Mouse (Mus musculus): ENCODE measurements around the gene Gsg1.

The Gsg1 gene

DNA sequence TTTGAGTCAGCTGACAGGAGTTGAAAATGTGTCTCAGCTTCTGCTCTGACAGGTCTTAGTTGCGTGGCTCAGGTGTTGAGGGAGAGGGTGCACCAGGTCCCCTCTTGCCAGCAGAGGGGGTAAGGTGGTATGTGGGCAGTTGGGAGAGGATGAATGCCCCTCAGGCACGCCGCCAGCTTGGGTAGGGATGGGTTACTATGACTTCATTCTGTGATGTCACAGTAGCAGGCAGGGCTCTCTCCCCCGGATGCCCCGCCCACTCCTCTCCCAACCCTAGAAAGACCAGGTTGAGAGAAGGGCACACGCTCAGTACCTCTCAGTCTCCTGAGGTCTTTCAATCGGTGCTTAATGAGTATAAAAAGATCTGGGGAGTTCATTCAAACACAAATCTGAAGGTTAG, at the start of gene Gsg1:
Gene Gsg1, minus strand, starts transcription at position 199 of the 400 bp plus-strand sequence.
- DNase-seq (ENCODE audit: low read depth), result no peak

DNA sequence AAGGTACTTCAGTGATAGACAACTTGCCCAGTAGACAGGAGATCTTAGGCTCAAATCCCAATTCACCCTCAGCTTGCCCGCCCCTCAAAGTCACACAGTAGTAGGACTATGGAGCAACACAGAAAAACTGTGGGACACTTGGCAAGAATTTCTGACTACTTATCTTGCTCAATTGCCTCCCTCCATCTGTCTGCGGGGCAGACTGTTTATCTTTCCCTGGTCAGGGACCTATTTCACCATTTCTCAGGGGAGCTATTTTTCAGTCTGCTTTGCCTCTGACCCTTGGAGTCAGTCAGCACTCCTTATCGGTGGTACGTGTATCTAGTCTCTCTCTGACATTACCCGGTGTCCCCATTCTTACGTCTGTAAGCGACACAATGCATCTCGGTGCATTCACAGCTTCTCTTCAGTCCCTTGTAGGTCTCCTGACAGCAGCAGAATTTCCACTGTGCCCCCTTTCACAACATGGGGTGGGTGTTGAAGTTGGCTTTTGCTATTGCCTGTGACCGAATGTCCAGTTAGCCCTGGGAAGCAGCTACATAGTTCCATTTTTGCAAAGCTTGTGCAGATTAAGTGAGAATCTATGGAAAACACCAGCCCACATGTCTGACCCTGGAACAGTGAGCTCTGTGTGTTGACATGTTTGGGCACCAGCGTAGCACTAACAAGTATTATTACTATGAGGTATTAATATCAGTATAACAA, 48.4 kb upstream of the Gsg1 start:
- no peak for DNase-seq (ENCODE audit: low read depth)

DNA sequence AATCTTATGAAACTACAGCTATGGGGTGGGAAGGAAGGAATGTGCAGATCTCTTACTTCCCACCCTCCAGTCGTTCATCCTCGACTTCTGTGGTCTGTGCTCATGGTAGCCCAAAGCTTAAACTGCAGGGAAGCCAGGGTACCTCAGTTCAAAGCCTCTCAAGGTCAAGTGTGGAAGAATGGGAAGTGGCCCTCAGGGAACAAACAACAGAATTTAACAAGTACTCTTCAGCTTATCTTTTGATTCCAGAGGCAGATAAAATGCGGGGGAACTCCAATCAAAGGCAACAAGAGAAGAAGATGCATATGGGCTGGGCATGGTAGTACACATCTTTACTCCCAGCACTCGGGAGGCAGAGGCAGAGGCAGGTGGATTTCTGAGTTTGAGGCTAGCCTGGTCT, 46.3 kb upstream of the Gsg1 start:
- no peak for DNase-seq (ENCODE audit: low read depth)

DNA sequence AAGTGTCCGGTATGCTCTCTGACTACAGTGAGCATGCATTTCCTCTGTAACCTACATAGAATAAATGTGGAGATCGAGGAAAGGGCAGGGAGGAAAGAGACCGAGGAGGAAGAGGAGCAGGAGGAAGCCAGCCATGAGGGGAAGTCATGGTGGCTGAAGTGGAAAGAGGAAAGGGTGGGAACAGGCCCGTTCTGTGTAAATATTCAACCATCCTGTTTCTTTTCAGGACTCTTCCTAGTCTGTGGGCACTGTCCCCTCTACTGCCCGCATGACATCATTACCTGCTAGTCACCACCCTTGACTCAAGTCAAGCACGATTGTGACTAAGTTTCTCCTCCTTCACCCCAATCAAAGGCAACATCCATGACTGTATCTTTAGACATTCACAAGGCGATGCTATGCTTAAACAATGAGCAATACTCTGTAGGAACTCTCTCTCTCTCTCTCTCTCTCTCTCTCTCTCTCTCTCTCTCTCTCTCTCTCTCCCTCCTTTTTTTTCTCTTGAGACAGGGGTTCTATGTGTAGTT, 44.9 kb upstream of the Gsg1 start:
- no peak for DNase-seq (ENCODE audit: low read depth)

DNA sequence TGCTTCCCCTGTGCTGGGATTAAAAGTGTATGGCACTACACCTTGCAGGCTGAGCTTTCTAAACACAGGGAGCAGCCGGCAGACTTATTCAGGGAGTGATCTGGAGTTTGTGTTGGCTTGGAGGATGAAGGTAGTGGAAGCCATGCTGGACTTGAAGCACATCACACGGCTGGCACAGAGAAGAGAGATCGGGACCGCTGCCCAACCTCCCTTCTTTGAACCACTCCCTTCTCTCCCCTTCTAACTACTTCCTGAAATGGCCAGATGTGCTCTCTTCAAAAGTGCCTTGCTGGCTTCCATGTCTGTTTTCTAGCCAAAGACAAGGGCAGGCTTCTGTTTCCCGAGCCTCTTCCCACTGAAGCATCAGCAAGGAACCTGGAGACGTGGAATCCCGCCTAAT, 43.4 kb upstream of the Gsg1 start:
- no peak for DNase-seq (ENCODE audit: low read depth)

DNA sequence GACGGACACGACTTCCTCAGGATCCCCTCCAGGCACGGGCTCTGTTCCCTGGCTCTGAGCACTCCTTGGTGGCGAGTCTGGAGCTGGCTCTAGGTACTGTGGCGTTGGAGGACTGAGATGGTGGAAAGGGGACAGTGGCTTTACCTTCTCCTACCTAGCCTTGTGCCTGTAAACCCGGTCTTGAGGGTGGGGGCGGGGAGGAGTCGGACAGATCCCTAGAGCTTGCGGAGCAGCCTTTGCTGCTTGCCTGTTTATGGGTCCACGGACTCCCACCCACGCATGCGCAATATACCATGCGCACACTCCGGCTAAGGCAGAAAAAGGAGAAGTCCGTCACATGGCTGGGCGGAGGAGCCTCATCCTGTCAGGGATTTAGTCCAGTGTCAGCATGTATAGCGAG, 42.1 kb upstream of the Gsg1 start:
- no peak for DNase-seq (ENCODE audit: low read depth)

DNA sequence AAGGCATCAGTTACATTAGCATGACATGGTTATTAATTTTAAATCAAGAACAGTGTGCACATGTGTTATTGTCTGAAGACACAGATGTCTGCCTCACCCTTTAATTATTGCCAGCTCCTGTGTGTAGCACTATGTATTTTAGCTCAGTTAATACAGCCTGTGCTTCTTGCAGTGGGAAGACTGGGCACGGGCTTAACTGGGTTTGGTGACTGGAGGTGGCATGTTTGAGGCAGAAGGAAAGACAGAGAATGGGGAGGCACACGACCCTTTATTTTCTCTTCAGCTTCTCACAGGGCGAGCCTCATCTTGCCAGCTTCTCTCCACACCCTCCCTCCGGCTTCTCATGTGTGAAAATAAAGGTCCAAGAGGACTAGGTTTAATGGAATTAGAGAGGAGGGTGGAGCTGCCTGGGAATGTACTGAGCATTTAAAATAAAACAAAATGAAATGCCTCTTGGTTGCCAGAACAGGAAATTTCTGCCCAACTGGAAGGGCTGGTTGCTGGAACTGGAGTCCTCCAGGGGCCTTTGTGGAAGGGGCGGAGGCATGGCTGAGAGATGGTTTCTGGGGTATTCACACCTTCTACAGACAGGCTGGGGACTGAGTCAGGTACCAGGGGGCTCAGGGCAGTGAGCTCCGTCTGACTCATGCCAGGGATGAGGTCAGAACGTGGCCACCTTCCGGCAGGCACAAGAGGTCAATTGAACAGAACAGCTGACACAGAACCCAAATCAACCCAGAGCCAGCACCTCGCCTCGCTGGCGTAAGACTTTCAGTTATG, 41.1 kb upstream of the Gsg1 start:
- no peak for DNase-seq (ENCODE audit: low read depth)

DNA sequence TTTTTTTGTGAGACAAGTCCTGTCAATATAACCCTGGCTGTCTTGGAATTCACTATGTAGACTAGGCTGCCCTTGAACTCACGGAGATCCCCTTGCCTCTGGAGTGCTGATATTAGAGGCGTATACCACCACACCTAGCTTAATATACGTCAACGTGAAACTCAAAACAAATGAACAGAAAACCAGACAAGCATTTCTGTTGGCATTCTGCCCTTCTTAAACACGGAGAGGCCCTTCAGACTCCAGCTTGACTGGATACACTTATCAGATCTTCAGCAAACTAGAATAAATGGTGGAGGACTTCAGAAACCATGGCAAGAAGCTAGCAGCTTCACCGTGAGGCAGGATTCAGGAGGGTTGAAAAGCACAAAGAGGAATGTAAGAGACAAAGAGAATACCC, 40.0 kb upstream of the Gsg1 start:
- no peak for DNase-seq (ENCODE audit: low read depth)

DNA sequence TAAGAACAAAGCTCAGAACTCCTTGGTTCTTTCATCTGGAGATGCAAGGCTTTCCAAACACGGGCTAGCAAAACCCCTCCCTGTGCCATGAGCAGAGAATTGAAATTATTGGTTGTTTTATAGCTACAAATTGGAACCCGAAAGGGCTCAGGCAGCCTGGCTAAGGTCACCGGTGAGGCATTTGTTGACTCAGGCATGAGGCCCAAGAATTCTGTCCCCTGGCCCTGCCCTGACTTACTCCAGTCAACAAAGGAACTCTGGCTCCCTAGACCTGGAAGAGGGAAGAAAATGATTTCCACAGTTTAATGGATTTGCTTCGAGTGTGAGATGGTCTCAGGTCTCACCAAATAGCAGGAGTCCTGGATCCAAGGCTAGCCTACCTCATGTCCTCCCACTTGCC, 38.2 kb upstream of the Gsg1 start:
- no peak for DNase-seq (ENCODE audit: low read depth)

DNA sequence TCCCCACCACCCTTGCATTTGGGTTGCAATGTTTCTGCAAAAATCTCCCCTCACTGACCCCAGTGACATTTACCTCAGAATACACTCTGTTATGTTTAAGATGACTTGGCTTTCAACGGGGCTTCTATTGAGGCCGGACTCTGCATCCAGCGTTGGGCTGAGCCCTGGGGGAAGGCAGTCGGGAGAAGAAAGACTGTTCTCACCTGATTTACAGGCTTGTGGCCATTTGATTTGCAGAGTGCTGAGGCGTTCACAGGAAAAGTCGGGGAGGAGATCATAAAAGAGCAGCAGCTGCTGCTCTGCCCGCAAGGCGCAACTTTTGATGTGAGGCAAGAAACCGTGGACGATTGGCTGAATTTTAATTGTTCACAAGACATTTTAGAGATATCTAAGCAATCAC, 25.7 kb upstream of the Gsg1 start:
- no peak for DNase-seq (ENCODE audit: low read depth)

DNA sequence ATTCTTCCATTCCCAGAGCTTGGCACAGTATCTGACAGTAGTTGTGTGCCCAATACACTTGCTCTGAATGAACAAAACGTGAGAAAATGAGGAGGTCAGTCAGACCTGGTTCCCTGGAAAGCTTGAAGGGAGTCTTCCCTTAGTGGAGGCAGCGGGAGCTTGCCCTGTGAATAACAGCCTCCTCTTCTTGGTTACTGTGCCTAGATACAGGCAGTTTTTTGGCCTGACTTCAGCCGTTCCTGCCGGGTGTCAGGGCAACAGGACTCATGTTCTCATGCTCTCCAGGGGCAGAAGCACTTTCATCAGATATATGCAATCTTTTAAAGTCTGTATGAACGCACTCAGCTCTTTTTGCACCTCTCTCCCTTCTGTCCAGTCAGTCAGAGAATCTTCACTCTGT, 25.1 kb upstream of the Gsg1 start:
- no peak for DNase-seq (ENCODE audit: low read depth)

DNA sequence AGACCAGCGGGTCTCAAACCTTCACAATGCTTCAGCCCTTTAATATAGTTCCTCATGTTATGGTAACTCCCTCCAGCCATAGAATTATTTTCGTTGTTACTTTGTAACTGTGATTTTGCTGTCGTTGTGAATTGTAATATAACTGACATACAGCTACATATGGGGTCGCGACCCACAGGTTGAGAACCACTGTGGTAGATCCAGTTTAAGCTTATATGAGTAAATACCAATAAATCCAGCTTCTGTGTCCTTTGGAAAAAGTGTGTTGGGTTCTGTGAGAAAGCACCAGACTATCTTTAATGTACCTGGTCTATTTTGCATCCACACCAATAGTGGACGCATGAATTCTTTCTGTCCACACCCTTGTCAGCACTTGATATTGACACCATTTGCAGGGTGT, 24.2 kb upstream of the Gsg1 start:
- no peak for DNase-seq (ENCODE audit: low read depth)

DNA sequence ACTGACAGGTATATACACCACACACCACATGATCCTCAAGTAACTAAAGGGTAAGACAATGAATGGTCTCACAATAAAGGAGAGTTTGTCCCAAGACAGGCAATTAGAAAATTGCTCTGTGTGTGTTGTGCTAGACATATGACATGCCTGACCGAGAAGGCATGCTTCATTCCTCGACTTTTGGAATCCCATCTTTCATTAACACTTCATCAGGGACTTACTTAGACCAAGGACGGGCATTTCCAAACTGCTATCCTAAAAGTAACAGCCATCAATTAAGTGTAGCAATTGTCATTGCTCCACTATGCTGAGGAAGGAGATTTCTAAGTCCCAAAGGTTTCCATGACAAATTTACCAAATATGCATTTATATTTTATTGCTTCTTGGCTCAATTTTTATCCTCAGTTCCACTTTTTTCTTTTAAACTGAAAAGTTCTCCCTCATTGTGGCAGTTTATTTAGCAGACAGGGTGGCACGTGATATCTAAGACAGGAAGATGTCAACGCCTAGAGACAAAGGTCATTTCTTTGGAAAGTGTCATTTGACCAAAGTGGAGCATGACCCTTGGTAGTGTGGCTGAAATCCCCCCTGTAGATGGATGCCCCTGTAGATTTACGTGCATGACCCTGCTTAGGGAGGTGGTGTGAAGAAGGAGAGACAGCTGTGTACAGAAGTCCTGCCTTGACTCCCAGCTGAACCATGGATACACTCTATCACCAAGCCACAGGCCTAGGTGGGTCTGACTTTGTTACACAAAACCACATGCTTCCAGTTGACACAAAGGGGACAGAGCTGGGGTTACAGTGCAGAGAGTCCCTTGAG, 22.5 kb upstream of the Gsg1 start:
- no peak for DNase-seq (ENCODE audit: low read depth)

DNA sequence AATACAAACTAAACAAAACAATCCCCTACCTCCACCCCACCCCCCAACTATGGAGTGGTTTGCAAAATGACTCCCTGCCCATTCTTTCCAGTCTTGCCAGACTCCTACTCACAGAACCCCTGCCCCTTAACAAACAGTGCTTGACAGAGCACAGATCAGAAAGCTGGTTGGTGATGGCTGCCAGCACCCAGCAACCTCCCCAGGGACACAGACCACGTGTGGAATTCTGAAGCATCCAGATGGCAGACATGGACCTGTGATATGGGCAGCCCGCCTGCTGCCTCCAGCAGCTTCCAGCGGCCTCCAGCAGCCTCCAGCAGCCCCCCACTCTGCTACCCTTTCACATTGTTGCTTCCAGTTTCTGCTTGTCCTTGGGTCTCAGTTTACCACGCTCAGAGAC, 21.1 kb upstream of the Gsg1 start:
- DNase-seq (ENCODE audit: low read depth), result no peak

DNA sequence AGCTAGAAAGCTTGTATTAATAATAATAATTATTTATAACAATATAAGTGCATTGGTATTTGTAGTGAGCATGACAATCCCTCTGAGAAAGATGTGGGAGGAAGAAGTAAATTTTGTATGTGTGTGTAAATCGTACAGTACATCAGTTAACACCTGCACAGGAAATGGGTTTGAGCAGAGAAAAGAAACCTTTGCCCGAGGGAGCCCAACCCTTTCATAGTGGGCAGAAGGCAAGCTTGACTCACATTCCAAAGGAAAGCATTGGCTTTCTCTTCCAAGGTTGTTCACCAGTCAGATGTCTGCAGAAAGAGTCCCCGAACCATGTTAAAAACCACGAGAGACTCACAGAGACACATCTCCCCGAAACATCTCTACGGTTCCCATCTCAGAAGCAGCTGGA, 18.9 kb upstream of the Gsg1 start:
- DNase-seq (ENCODE audit: low read depth), result no peak

DNA sequence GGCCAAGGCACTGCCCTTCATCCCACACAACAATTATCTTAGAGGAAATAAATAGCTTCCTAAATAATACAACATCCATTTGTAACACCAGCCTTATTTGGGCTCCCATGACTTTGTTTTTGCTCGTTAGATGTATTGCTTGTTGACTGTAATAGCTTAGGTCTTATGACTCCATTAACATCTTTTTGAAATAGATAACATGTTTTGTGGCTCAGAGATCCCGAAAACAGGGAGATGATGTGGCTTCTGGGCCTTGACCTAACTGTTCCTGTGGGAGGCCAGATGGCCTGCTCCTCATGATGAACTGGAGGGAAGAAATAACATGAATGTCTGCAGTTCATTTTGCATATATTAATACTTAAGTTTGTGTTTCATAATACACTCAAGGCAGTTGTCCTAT, 17.6 kb upstream of the Gsg1 start:
- DNase-seq (ENCODE audit: low read depth), result no peak

DNA sequence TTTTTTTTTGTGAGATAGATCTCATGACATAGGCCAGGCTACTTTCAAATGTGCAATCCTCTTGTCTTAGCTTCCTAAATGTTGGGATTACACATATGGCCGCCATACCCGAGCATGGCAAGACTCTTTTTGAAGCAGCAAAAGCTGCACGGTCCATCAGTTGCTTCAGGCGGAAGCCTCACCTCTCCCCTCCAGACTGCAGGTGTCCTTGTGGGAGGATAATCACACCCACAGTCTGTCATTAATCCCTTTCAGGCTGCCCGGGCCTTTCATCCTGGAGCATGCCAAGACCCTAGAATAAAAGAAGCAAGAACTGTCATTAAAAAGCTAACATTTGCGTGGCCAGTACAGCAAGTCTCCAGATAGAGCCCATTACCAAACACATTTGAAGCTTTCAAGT, 15.5 kb upstream of the Gsg1 start:
- no peak for DNase-seq (ENCODE audit: low read depth)

DNA sequence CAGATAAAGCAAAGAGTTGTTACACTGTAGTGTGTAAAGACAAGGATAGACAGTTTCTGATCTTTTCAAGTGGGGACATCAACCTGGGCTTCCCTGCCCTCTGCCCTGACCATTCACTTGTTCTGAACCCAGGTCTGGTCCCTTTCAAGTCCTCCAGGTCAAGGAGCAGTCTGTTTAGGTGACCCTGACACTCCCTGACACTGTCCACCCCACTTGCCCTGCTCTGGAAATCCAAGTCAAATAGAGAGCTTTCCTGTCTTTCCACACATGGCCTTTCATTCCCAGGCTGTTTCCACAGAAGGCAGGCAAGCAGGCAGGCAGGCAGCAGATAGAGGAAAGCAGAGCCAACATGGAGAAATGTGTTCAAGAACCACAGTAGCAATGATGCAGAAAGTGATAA, 14.2 kb upstream of the Gsg1 start:
- no peak for DNase-seq (ENCODE audit: low read depth)

DNA sequence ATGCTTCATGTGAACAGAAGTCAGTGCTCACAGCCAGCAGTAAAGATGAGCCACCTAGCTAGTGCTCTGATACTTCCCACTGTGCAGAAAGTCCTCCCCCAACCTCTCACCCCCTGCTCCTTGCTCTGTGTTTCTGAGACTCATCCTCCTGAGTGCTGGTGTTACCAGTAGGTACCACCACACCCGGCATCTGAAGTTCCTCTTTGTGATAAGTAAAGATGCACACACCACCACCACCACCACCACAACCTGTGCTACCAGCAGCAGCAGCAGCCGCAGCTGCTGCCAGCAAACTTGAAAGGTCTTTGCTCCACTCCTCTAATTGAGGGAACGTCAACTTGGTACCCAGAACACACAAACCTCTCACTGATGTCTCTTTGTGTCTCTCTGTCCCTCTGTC, 13.1 kb upstream of the Gsg1 start:
- no peak for DNase-seq (ENCODE audit: low read depth)

DNA sequence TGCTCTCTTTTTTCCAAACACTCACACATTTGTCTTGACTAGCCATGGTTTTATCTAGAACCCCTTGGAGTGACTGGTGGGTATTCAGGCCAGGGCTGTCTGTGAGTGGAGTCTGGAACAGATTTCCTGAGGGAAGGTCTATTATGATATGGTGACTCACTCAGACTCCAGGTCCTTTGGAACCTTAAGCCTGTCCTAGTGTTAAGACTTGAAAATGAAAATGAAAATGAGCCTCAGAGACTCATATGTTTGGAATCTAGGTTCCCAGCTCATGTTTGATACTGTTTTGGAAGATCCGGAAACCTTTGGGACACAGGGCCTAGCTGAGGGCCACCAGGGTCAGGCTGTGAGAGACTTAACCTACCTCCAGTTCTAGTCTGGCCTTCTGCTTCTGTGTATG, 11.9 kb upstream of the Gsg1 start:
- DNase-seq (ENCODE audit: low read depth), result no peak

DNA sequence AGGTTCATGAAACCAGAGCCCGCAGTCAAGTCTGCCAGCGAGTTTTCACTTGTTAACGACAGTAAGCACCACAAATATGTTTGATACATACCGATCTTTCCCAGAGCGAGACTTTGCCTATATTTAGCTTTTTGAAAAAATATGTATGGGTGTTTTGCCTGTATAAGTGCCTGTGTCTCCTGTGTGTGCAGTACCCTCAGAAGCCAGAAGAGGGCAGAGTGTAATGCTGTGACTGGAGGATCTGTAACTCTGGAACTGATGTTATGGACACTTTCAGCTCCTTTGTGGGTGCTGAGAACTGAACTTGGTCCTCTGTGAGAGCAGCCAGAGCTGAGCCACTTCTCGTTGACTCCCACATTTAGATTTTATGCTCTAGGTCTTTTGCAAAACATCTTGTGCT, 10.0 kb upstream of the Gsg1 start:
- no peak for DNase-seq (ENCODE audit: low read depth)

DNA sequence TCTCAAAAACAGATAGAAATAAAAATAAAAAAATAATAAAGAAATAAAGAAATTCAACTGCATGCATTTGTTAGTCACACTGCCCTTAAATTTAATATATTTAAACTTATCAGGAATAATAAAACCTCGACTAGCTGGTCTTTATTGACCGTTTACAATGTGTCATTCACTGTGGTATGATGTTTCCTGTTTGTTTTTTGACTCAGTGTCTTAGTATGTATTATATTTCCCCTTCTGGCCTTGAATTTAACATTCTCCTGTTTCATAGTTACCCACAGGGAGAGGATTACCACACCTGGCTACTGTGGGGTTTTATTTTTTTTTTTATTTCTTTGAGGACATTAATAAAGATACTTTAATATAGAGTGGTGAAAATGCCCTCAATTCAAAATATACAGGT, 8.4 kb upstream of the Gsg1 start:
- no peak for DNase-seq (ENCODE audit: low read depth)

DNA sequence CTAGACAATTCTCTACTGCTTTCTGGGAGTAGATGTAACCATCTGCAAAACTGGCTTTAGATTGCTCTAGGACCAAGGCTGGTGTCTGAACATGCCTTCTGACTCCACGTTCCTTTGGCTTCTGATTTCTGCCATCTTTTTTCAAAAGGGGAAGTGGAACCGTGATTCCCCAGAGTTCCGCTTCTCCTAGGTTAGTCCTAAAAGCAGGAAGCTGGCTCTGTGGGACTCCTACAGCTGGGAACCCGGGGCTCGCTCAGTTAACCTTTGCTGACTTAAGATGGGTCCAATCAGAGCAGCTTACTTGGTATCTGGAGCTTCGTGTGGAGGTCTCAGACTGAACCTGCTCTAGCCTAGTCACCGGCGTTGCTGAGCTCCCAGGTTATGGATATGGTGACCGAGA, 7.0 kb upstream of the Gsg1 start:
- DNase-seq (ENCODE audit: low read depth), result no peak

Data from naive thymus-derived CD4-positive, alpha-beta T cell, adult 2 months (primary cell).